Mouse (Mus musculus): ENCODE measurements around the gene Stxbp5l. TPM values are rescaled to one million over a fixed set of nuclear protein-coding genes. Genes with fewer than 3 reads are reported as not detected.
A peak's percentile ranks its signal among the peaks of the same experiment; 100 is the strongest.
"Not testable (repeated sequence)": the region's sequence is repeated elsewhere in the genome, so short reads cannot be mapped to it uniquely, and the experiment has no call there.

Stxbp5l gene
- total RNA-seq, 1 experiment from 2014 or later, result 5.0 TPM

DNA sequence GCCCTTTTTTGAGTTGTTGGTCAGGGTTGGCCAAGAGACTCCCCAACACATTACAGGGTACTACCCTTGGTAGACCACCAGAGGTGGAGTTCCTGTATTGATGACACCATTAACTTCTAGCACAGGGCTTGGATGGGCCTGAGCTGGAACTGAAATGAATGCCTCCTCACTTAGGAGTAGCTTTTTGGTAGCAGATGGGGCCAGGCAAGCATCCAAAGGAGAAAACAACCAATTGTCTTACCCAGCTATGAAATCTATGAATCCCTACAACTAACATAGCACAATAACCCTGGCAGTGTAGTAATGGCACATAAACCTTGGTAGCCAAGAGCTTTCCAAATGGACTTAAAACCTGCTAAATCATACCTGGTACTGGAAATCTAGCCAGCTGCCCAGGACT lies 111.1 kb downstream of the Stxbp5l start:
- DNase-seq, result no peak

- DNase-seq, result no peak
Measured at GRCm38 (mm10) chr16:37261678-37262077, 123.1 kb downstream of the Stxbp5l start.

- no peak for DNase-seq
Measured at GRCm38 (mm10) chr16:37219151-37219550, 165.6 kb downstream of the Stxbp5l start.

DNA sequence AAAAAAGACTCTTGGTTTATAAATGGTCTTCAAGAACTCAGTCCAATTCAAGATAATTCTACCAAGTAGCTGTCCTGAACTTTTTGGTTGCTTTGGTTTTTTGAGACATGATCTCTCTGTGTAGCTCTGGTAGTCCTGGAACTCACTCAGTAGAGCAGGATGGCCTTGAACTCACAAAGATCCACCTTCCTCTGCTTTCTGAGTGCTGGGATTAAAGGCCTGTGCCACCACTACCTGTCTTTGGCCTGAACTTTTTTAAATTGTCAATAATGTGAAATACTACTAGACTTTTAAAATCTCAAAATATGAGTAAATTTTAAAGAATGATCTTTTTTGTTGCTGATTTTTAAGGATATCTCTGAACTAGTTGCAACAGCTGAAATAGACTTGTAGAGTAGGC lies 176.0 kb downstream of the Stxbp5l start:
- no peak for DNase-seq

DNA sequence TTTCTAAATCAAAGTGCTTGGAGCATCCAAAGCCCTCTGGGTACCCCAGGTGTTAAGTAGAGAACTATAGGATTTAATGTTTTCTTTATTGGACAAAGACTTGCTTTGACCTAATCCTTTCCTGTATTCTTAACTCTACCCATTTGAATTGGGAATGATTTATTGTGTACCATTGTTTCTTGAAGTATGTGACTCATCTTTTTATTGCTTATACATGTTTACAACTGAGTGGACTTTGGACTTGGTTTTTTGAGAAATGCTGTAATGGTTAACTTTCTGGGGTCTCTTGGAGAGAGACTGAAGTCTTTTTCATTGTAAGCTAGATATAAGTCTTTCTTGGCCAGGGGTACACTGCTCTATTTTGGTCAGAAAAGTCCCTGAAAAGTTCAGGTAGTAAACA lies 190.6 kb downstream of the Stxbp5l start:
- DNase-seq, result no peak

DNA sequence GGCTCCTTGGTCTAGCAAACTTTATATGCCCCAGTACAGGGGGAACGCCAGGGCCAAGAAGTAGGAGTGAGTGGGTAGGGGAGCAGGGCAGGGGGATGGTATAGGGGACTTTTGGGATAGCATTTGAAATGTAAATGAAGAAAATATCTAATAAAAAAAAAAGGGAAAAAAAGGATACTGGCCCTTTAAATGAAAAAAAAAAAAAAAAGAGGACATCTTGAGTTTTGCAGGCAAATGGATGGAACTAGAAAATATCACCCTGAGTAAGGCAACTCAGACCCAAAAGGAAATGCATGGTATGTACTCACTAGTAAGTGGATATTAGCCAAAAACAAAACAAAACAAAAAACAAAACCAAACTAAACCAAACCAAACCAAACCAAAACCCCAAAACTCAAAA lies 259.6 kb downstream of the Stxbp5l start:
- not testable (repeated sequence) for DNase-seq

GRCm38 (mm10) chr16:37109285-37109684 lies 275.5 kb downstream of the Stxbp5l start:
- DNase-seq, result peak; percentile 48

DNA sequence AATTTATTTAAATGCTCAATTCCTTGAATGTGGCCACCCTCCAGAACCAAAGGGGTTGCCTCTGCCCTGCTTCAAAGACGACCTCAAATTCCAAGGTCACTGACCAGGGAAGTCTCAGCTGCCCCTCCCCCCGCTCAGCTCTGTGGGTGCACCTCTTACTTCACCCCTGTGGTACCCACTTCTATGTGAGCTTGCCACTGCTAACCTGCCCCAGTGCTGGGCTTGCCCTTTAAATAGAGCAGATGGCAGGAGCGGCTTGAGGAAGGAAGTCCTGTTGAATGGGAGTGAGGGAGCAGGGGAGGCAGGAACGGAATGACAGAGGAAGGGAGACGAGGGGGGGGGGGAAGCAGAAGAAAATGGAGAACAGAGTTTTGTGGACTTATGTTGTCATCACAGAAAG lies 276.0 kb downstream of the Stxbp5l start:
- peak; percentile 5 for DNase-seq

- DNase-seq, result no peak
Measured at GRCm38 (mm10) chr16:37094169-37094833, 290.5 kb downstream of the Stxbp5l start.

- DNase-seq, result no peak
Measured at GRCm38 (mm10) chr16:37089648-37090047, 295.1 kb downstream of the Stxbp5l start.

DNA sequence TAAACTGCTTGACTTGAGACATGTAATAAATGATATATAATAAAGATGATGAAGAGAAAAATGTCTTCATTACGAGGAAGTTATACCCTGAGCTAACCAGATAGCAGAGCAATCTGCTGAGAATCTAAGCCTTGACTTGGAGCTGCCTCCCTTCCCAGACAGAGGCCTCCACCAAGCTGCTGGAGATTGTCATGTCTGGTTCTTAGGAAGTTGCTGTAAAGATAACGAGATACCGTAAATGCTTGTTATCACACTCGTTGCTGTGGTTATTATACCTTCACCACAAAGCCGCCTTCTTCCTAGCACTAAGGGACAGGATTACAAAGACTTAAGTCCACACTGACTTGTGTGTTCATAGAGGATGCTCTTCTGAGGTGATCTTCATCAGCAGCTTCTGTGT lies 312.4 kb downstream of the Stxbp5l start:
- DNase-seq, result no peak

Other genes starting within 250 kb of the Stxbp5l start
- gene Gtf2e1, start 154.8 kb upstream of the Stxbp5l start, total RNA-seq (2021), result 14.5 and 18.9 TPM in 2 replicates
- gene Rabl3, start 154.9 kb upstream of the Stxbp5l start, total RNA-seq (2021), result 11.4 and 12.3 TPM in 2 replicates
- gene Hgd, start 195.2 kb upstream of the Stxbp5l start, total RNA-seq (2021), result 7.7 TPM in 1 of 2 replicates, not detected in the other

All from adrenal gland, postnatal 25 days (tissue).